Mouse (Mus musculus) liver, embryonic 12.5 days (tissue): ENCODE measurements around the gene Fasl. TPM values are rescaled to one million over a fixed set of nuclear protein-coding genes. Genes with fewer than 3 reads are reported as not detected.

Experiments used
- ATAC-seq: fragments of 200-750 bp; cut with Nextera tagmentation; 2 replicates; pipeline ENCODE4 v1.8.0; 2017; ENCODE audit warnings: moderate number of reproducible peaks, mild to moderate bottlenecking, moderate library complexity
- H3K27ac ChIP-seq: fragments of 300-500 bp; sonication (generic); 2 replicates; pipeline ENCODE4 v1.5.1; 2016; ENCODE audit warnings: mild to moderate bottlenecking
- H3K27me3 ChIP-seq: fragments of 300-500 bp; sonication (generic); replicated peaks from 2 replicates; pipeline ENCODE4 v1.6.1; 2016; ENCODE audit warnings: mild to moderate bottlenecking, moderate library complexity
- H3K36me3 ChIP-seq: fragments of 300-500 bp; sonication (generic); 2 replicates; pipeline ENCODE4 v1.6.1; 2016; ENCODE audit warnings: mild to moderate bottlenecking, moderate library complexity
- H3K4me1 ChIP-seq: fragments of 300-500 bp; sonication (generic); 2 replicates; pipeline ENCODE4 v1.6.1; 2016
- H3K4me2 ChIP-seq: fragments of 300-500 bp; sonication (generic); 2 replicates; pipeline ENCODE4 v1.6.1; 2016; ENCODE audit warnings: mild to moderate bottlenecking, moderate library complexity
- H3K4me3 ChIP-seq: fragments of 300-500 bp; sonication (generic); 2 replicates; pipeline ENCODE4 v1.5.1; 2016; ENCODE audit warnings: mild to moderate bottlenecking, moderate library complexity
- H3K9ac ChIP-seq: fragments of 300-500 bp; sonication (generic); 2 replicates; pipeline ENCODE4 v1.6.1; 2016; ENCODE audit warnings: mild to moderate bottlenecking, moderate library complexity
- H3K9me3 ChIP-seq: fragments of 300-500 bp; sonication (generic); replicated peaks from 2 replicates; pipeline ENCODE4 v1.6.1; 2016; ENCODE audit warnings: mild to moderate bottlenecking, moderate library complexity
- WGBS: fragments of 180-500 bp; shearing (Covaris S2); methylation state at CpG from one replicate; pipeline ENCODE4 v1.1.7; 2016; ENCODE audit not compliant: insufficient replicate concordance; 5-methylcytosine and 5-hydroxymethylcytosine counted together
- polyA plus RNA-seq: library from polyadenylated mRNA; unstranded; fragments of >200 nt; fragmentation: Nextera tagmentation; extraction: Ambion mirVana; gene quantifications from 2 replicates; pipeline ENCODE4 v1.2.1, GENCODE M21; 2016

Gene Fasl
- polyA plus RNA-seq, 1 experiment from 2014 or later = not detected

GRCm38 (mm10) chr1:161756547-161756946 is 31.7 kb downstream of the Fasl start:
- peak; percentile 68 for ATAC-seq
- WGBS = 45% methylated on average over 3 of the region's 3 CpGs

GRCm38 (mm10) chr1:161751311-161751710 is 37.0 kb downstream of the Fasl start:
- Histone ChIP-seq H3K36me3 (no peaks in the 10 kb centered on the region), H3K9me3 (no peaks in the 10 kb centered on the region), H3K27ac (peak overlapping the region; percentile 83), H3K27me3 (peaks cover 17% of the 10 kb centered on the region), H3K4me3 (peak overlapping the region; percentile 21), H3K4me1 (peaks cover 45% of the 10 kb centered on the region), H3K9ac (0 out of 2 replicates have a peak overlapping the region, but pooled peaks have one; percentile 20), H3K4me2 (peak overlapping the region; percentile 64)
- peak; percentile 92 for ATAC-seq
- WGBS = 16% methylated on average over 8 of the region's 8 CpGs

More at GRCm38 (mm10) chr1:161756547-161756946, 31.7 kb downstream of the Fasl start:
- H3K4me2 ChIP-seq = no peak overlapping the region
- no peaks in the 10 kb centered on the region for H3K27me3 ChIP-seq
- H3K9ac ChIP-seq = no peak overlapping the region
- H3K27ac ChIP-seq = no peak overlapping the region
- no peaks in the 10 kb centered on the region for H3K9me3 ChIP-seq
- no peak overlapping the region for H3K4me3 ChIP-seq
- H3K36me3 ChIP-seq = no peaks in the 10 kb centered on the region
- peaks cover 18% of the 10 kb centered on the region for H3K4me1 ChIP-seq

- WGBS = 49% methylated on average over 8 of the region's 8 CpGs
- Histone ChIP-seq H3K9me3 (no peaks in the 10 kb centered on the region), H3K4me2 (peak overlapping the region; percentile 64), H3K4me3 (no peak overlapping the region), H3K36me3 (no peaks in the 10 kb centered on the region), H3K27me3 (peaks cover 23% of the 10 kb centered on the region), H3K9ac (peak overlapping the region; percentile 20; the same call in 1 of the 2 replicates), H3K27ac (peak overlapping the region; percentile 83), H3K4me1 (peaks cover 42% of the 10 kb centered on the region)
- peak; percentile 63 for ATAC-seq
These were observed 37.7 kb downstream of the Fasl start for GRCm38 (mm10) chr1:161750471-161751041.

GRCm38 (mm10) chr1:161748685-161749084 is 39.6 kb downstream of the Fasl start:
- peaks cover 42% of the 10 kb centered on the region for H3K4me1 ChIP-seq
- H3K27ac ChIP-seq = no peak overlapping the region
- ATAC-seq = no peak
- H3K36me3 ChIP-seq = no peaks in the 10 kb centered on the region
- peaks cover 24% of the 10 kb centered on the region for H3K27me3 ChIP-seq
- peak overlapping the region; percentile 24 for H3K4me2 ChIP-seq
- H3K4me3 ChIP-seq = no peak overlapping the region
- no peak overlapping the region for H3K9ac ChIP-seq
- H3K9me3 ChIP-seq = no peaks in the 10 kb centered on the region
- 87% methylated on average over 6 of the region's 6 CpGs for WGBS

GRCm38 (mm10) chr1:161748138-161748537 is 40.2 kb downstream of the Fasl start:
- no peak overlapping the region for H3K4me3 ChIP-seq
- peak overlapping the region; percentile 24 for H3K4me2 ChIP-seq
- no peaks in the 10 kb centered on the region for H3K36me3 ChIP-seq
- H3K9me3 ChIP-seq = no peaks in the 10 kb centered on the region
- H3K4me1 ChIP-seq = peaks cover 42% of the 10 kb centered on the region
- no peak overlapping the region for H3K9ac ChIP-seq
- no peak for ATAC-seq
- no peak overlapping the region for H3K27ac ChIP-seq
- H3K27me3 ChIP-seq = peaks cover 24% of the 10 kb centered on the region
- WGBS = 9% methylated on average over 8 of the region's 8 CpGs

GRCm38 (mm10) chr1:161746542-161747302 is 41.6 kb downstream of the Fasl start:
- Histone ChIP-seq H3K36me3 (no peaks in the 10 kb centered on the region), H3K9ac (no peak overlapping the region), H3K4me1 (peaks cover 34% of the 10 kb centered on the region), H3K27ac (no peak overlapping the region), H3K27me3 (peaks cover 24% of the 10 kb centered on the region), H3K4me3 (no peak overlapping the region), H3K9me3 (no peaks in the 10 kb centered on the region), H3K4me2 (no peak overlapping the region)
- ATAC-seq = no peak
- WGBS = 67% methylated on average over 25 of the region's 25 CpGs

- H3K27me3 ChIP-seq = peaks cover 27% of the 10 kb centered on the region
- H3K9ac ChIP-seq = no peak overlapping the region
- H3K4me2 ChIP-seq = no peak overlapping the region
- no peaks in the 10 kb centered on the region for H3K36me3 ChIP-seq
- H3K4me3 ChIP-seq = no peak overlapping the region
- no peak for ATAC-seq
- H3K4me1 ChIP-seq = peaks cover 16% of the 10 kb centered on the region
- no peak overlapping the region for H3K27ac ChIP-seq
- no peaks in the 10 kb centered on the region for H3K9me3 ChIP-seq
- WGBS = 53% methylated on average over 4 of the region's 4 CpGs
These were observed 43.4 kb downstream of the Fasl start for GRCm38 (mm10) chr1:161744855-161745254.

- WGBS = 47% methylated on average over 4 of the region's 4 CpGs
- Histone ChIP-seq H3K27me3 (peaks cover 27% of the 10 kb centered on the region), H3K9me3 (no peaks in the 10 kb centered on the region), H3K4me1 (peaks cover 9% of the 10 kb centered on the region), H3K9ac (no peak overlapping the region), H3K36me3 (no peaks in the 10 kb centered on the region), H3K27ac (no peak overlapping the region), H3K4me3 (no peak overlapping the region), H3K4me2 (no peak overlapping the region)
- no peak for ATAC-seq
These were observed 44.1 kb downstream of the Fasl start for GRCm38 (mm10) chr1:161744209-161744608.

GRCm38 (mm10) chr1:161742481-161743267 is 45.6 kb downstream of the Fasl start:
- H3K27ac ChIP-seq = no peak overlapping the region
- no peak for ATAC-seq
- H3K9me3 ChIP-seq = no peaks in the 10 kb centered on the region
- H3K27me3 ChIP-seq = peaks cover 24% of the 10 kb centered on the region
- H3K4me2 ChIP-seq = no peak overlapping the region
- H3K36me3 ChIP-seq = no peaks in the 10 kb centered on the region
- 68% methylated on average over 16 of the region's 16 CpGs for WGBS
- H3K9ac ChIP-seq = no peak overlapping the region
- no peak overlapping the region for H3K4me3 ChIP-seq
- H3K4me1 ChIP-seq = no peaks in the 10 kb centered on the region

GRCm38 (mm10) chr1:161736848-161737247 is 51.4 kb downstream of the Fasl start:
- Histone ChIP-seq H3K4me1 (peaks cover 4% of the 10 kb centered on the region), H3K4me2 (no peak overlapping the region), H3K36me3 (no peaks in the 10 kb centered on the region), H3K27ac (no peak overlapping the region), H3K9me3 (no peaks in the 10 kb centered on the region), H3K27me3 (peaks cover 26% of the 10 kb centered on the region; the same call in 1 of the 2 replicates), H3K9ac (no peak overlapping the region), H3K4me3 (no peak overlapping the region)
- ATAC-seq = no peak
- WGBS = 2% methylated on average over 3 of the region's 3 CpGs

- no peak overlapping the region for H3K4me3 ChIP-seq
- no peak for ATAC-seq
- H3K27me3 ChIP-seq = peaks cover 26% of the 10 kb centered on the region; the same call in 1 of the 2 replicates
- no peaks in the 10 kb centered on the region for H3K36me3 ChIP-seq
- peaks cover 4% of the 10 kb centered on the region for H3K4me1 ChIP-seq
- no peak overlapping the region for H3K4me2 ChIP-seq
- H3K9ac ChIP-seq = no peak overlapping the region
- H3K9me3 ChIP-seq = no peaks in the 10 kb centered on the region
- H3K27ac ChIP-seq = no peak overlapping the region
- WGBS = 54% methylated on average over 3 of the region's 3 CpGs
These were observed 52.0 kb downstream of the Fasl start for GRCm38 (mm10) chr1:161736255-161736654.
